Mouse (Mus musculus): ENCODE data around the gene E2f2. TPM values are rescaled to one million over a fixed set of nuclear protein-coding genes. Genes with fewer than 3 reads are reported as not detected.

Gene E2f2
- 1 to 10 TPM in 1 of 2 experiments, under 1 TPM in 1; 0.36 to 1.3 TPM for total RNA-seq (2021)
- long read RNA-seq, experiment 1, partial matches to known transcripts = 1 of 1 reads
- long read RNA-seq, experiment 1, other reads (novel, unspliced or antisense) = 0 of 1 reads
- long read RNA-seq, experiment 2 = 0 reads

- no peak within 1 kb of the TSS for H3K27ac ChIP-seq
- TF ChIP-seq CTCF (IDR thresholded peaks at IDR 0.05) = no peak
- intact Hi-C loops (cut with DNase I) = no loop called here
- H3K4me3 ChIP-seq = peak within 1 kb of the TSS; percentile 50
- peak in 1 of 2 experiments; percentile 37 for DNase-seq (ENCODE audit: extremely low spot score in 1 of 2, low spot score in 2 of 2)
Observed at GRCm38 (mm10) chr4:136172011-136172541, at the start of gene E2f2. Gene E2f2 (plus strand): TSS chr4:136172394.

DNA sequence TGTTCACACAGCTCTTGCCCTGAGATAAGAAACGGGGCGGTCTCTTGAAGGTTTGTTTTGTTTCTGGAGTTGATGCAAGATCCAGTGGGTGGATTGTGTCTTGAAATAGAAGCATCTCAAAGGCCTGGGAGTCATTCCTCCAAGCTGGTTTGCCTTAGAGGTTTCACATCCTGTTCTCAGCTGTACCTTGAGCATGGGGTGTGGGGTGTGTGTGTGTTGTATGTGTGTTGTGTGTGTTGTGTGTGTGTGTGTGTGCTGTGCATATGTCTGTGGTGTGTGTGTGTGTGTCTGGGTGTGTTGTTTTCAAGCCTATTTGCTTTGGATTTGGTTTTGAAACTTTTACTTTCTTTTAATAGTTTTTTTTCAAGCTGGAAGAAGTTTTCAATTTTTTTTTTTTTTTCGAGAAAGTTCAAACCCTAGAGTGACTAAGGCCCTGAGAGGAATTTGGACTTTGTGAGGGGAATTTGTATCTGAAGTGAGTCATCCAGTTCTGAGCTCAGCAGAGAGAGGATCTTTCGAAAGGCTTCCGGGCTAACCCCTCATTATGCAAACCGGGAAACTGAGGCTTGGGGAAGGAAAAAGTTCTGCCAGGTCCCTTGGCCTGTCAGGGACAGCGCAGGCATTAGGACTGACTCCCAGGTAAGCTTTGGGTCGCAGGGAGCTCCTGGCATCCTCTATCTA is 48.9 kb upstream of the E2f2 start:
- peak overlapping the region; percentile 19; the same call in 1 of the 2 replicates for H3K27ac ChIP-seq
- TF ChIP-seq CTCF (IDR thresholded peaks at IDR 0.05) = no peak
- intact Hi-C loops (cut with DNase I) = no loop called here

DNA sequence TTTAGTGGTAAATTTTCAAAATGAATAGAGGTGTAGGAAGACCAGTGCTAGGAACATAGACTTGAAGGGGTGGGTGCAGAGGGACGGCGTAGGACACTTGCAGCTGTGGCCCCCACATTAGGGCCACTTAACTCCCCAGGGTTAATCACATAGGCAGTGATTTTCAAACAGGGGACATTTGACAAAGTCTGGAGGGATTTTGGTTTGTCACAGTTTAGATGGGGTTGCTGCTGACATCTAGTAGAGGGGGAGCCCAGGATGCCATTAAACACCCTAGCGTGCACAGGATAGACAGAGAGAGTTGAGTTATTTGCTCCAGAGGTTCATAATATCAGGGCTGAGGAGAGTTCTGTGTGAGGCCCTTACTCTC is 48.4 kb upstream of the E2f2 start:
- no peak overlapping the region for H3K4me3 ChIP-seq
- DNase-seq (ENCODE audit: extremely low spot score in 1 of 2, low spot score in 2 of 2) = no peak
- intact Hi-C loops (cut with DNase I) = no loop called here
- H3K27ac ChIP-seq = 0 out of 2 replicates have a peak overlapping the region, but pooled peaks have one; percentile 19
- no peak for TF ChIP-seq CTCF (IDR thresholded peaks at IDR 0.05)

More for the DNA sequence above, 48.9 kb upstream of the E2f2 start:
- H3K4me3 ChIP-seq = no peak overlapping the region
- DNase-seq (ENCODE audit: extremely low spot score in 1 of 2, low spot score in 2 of 2) = no peak

DNA sequence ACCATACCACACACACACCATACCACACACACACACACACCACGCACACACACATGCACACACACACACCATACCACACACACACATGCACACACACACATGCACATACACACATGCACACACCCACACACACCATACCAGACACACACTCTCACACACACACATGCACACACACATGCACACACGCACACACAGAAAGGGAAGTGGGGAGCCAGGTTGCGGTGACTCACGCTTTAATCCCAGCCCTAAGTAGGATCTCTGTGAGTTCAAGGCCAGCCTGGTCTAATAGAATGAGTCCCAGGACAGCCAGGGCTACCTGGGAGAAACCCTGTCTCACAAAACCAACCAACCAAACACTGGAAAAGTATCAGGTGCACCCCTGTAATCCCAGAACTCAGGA is 47.6 kb upstream of the E2f2 start:
- H3K4me3 ChIP-seq = no peak overlapping the region
- intact Hi-C loops (cut with DNase I) = no loop called here
- H3K27ac ChIP-seq = no peak overlapping the region
- no peak for DNase-seq (ENCODE audit: extremely low spot score in 1 of 2, low spot score in 2 of 2)
- no peak for TF ChIP-seq CTCF (IDR thresholded peaks at IDR 0.05)

DNA sequence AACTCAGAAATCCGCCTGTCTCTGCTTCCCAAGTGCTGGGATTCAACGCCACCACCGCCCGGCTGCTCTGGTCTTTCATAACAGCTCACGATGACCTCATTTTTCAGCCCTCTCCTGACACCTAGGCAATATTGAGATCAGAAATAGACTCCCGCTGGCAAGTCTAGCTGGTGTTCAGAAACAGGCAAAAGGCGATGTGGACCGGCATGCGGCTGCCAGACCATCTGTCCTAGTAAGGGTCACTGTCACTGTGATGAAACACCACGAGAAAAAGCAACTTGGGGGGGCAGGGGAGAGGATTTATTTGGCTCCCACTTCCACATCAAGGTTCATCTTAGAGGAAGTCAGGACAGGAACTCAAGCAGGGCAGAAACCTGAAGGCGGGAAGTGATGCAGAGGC is 46.7 kb upstream of the E2f2 start:
- H3K4me3 ChIP-seq = no peak overlapping the region
- intact Hi-C loops (cut with DNase I) = no loop called here
- no peak overlapping the region for H3K27ac ChIP-seq
- no peak for TF ChIP-seq CTCF (IDR thresholded peaks at IDR 0.05)
- no peak for DNase-seq (ENCODE audit: extremely low spot score in 1 of 2, low spot score in 2 of 2)

- DNase-seq (ENCODE audit: extremely low spot score in 1 of 2, low spot score in 2 of 2) = no peak
- intact Hi-C loops (cut with DNase I) = no loop called here
- H3K27ac ChIP-seq = no peak overlapping the region
- no peak for TF ChIP-seq CTCF (IDR thresholded peaks at IDR 0.05)
- no peak overlapping the region for H3K4me3 ChIP-seq
Observed at GRCm38 (mm10) chr4:136126019-136126418, 46.2 kb upstream of the E2f2 start.

GRCm38 (mm10) chr4:136127670-136128069 is 44.5 kb upstream of the E2f2 start:
- DNase-seq (ENCODE audit: extremely low spot score in 1 of 2, low spot score in 2 of 2) = no peak
- no peak for TF ChIP-seq CTCF (IDR thresholded peaks at IDR 0.05)
- Histone ChIP-seq H3K27ac (no peak overlapping the region), H3K4me3 (no peak overlapping the region)
- intact Hi-C loops (cut with DNase I) = no loop called here

DNA sequence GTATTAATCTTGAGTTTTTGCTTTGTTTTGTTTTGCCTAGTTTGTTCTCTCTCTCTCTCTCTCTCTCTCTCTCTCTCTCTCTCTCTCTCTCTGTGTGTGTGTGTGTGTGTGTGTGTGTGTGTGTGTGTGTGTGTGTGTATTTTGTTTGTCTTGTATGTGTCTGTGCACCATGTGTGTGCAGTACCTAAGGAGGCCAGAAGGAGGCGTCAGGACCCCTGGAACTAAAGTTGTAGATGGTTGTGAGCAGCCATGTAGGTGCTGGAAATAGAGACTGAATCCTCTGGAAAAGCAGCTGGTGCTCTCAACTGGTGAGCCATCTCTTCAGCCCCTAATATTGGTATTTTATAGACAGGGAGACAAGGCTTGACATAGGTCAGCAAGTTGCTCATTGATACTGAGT is 42.4 kb upstream of the E2f2 start:
- no peak; the same call in none of the 2 replicates for TF ChIP-seq CTCF (IDR thresholded peaks at IDR 0.05)
- no peak for DNase-seq (ENCODE audit: extremely low spot score in 1 of 2, low spot score in 2 of 2)
- no peak overlapping the region for H3K27ac ChIP-seq
- no peak overlapping the region for H3K4me3 ChIP-seq
- intact Hi-C loops (cut with DNase I) = no loop called here

DNA sequence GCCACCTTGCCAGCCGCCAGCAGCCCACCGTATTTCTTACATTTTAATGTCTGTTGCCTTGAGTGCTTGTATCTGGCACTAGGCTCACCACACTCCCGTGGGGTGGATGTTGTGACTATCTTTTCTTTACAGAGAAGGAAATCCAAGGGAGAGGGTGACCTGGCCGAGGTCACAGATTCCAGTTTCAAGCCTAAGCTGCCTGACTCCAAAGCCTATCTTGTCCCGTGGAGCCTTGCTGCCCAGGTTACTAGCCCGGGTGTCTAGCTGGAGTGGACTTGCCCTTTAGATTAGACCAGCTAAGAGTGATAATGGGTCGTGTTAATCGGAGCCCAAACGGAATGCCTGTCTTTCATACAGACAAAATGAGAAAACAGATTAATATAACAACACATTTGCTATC is 38.4 kb upstream of the E2f2 start:
- Histone ChIP-seq H3K27ac (peak overlapping the region; percentile 83; the same call in 1 of the 2 replicates), H3K4me3 (no peak overlapping the region)
- intact Hi-C loops (cut with DNase I) = no loop called here
- DNase-seq (ENCODE audit: extremely low spot score in 1 of 2, low spot score in 2 of 2) = no peak
- TF ChIP-seq CTCF (IDR thresholded peaks at IDR 0.05) = no peak

GRCm38 (mm10) chr4:136134418-136134977 is 37.7 kb upstream of the E2f2 start:
- intact Hi-C loops (cut with DNase I) = no loop called here
- Histone ChIP-seq H3K27ac (peak overlapping the region; percentile 83), H3K4me3 (peak overlapping the region; percentile 47)
- TF ChIP-seq CTCF (IDR thresholded peaks at IDR 0.05) = no peak
- DNase-seq (ENCODE audit: extremely low spot score in 1 of 2, low spot score in 2 of 2) = no peak

DNA sequence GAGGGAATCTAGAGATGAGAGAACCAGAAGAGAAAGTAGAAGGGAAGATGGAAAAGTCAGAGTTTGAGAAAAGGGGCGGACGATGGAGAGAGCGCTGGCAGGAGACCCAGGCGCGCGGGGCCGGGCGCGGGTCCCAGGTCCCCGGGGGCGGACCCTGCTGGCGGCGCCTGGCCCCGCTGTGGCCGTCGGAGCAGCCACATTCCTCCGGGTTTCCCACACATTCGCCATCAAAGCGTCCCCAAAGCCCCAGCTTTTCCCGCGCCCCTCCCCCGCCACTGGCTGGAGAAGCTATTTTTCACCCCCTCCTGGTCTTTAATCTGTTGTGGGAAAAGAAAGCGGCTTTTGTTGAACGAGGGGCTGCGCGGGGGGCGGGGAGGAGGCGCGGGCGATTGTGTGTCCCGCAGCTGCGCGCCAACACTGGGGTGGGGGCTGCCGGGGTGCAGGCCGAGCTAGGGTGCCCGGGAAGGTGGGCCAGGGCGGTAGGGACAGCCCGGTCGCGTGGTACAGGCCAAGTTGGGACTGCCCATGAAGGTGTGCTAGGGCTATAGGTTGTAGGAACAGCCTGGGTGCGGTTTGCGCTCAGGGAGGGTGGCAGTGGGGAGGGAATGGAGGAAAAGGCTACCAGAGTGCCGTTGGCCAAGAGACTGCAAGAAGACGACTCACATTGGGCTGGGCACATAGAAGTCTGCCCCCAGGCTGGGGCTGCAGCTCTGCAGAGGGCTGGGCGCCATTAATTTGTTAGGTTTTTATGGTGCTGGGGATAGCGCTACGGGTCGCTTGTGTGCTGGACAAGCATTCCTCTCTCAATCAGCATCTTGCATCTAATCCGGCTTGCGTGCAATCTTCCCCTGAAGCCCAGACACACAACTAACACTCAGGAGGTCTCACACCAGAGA is 37.0 kb upstream of the E2f2 start:
- no peak for TF ChIP-seq CTCF (IDR thresholded peaks at IDR 0.05)
- Histone ChIP-seq H3K4me3 (peak overlapping the region; percentile 47), H3K27ac (peak overlapping the region; percentile 83)
- peak in 1 of 2 experiments; percentile 58 for DNase-seq (ENCODE audit: extremely low spot score in 1 of 2, low spot score in 2 of 2)
- intact Hi-C loops (cut with DNase I) = no loop called here

Measured in left cerebral cortex, adult 2 months (tissue).